In the genomic region with DNA sequence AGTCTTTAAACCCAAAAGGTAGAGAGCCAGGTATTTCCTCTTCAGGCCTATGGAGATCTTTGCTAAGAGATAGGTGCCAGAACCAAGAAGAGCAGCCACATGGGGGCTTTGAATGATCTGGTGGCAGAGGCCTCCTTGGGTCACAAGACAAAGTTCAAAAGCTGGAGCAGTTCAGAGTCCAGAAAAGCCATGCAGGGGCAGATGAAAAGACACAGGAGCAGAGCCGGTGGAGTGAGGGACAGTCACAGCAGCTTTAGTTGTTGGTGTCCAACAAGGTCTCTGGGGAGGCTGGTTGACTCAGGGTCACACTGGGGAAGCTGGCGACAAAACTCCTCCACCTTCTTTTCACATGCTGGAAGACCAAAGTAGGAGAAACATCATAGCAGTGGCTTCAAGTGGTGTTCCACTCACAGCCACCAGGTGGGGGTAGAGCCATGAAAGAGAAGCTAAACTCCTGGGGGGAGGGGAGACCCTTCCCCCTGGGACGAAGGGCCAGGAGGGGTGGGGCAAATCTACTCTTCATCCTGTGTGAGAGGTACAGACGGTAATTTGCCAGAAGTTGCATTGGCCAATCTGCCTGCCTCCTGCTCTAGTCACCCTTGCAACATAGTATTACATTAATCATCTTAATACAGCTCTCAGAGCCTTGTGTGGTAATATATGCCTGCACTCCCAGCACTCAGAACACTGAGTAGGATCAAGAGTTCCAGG, we compare ENCODE assay signal across 8 mouse cellular contexts. TPM values are rescaled to one million over a fixed set of nuclear protein-coding genes. Genes with fewer than 3 reads are reported as not detected.
DNase-seq lines count a peak whose midpoint lies in the region; ATAC-seq and TF ChIP-seq lines count a peak whose summit lies in the region.

No protein-coding gene starts in this region.

- no peaks in the 10 kb centered on the region for H3K27me3 ChIP-seq in hindbrain, embryonic 15.5 days

- ATAC-seq in frontal cortex, adult (ENCODE audit: low TSS enrichment), result 0 out of 2 replicates have a peak, but pooled peaks have one; percentile 57
- peak; percentile 67 for ATAC-seq in hindbrain, embryonic 15.5 days (ENCODE audit: low FRiP score, low read depth)
- ATAC-seq in megakaryocyte progenitor cell, adult 5-6 weeks (replicated peaks; ENCODE audit: poor library complexity), result peak; percentile 94
- no peak for ATAC-seq in inflammation-experienced regulatory T-cells, adult 6 months

- 0 out of 2 replicates have a peak overlapping the region, but pooled peaks have one; percentile 26 for H3K4me2 ChIP-seq in hindbrain, embryonic 15.5 days

- no peaks in the 10 kb centered on the region for H3K9me3 ChIP-seq in hindbrain, embryonic 15.5 days

- intact Hi-C loops in left cerebral cortex, adult 2 months (cut with DNase I), result loop anchor here (2.0 kb wide), 3 partner anchors 113 to 247 kb away; a partner anchor contains a TSS

- H3K36me3 ChIP-seq in hindbrain, embryonic 15.5 days, result no peaks in the 10 kb centered on the region

- H3K4me1 ChIP-seq in hindbrain, embryonic 15.5 days (replicated peaks), result peaks cover 15% of the 10 kb centered on the region

- H3K9ac ChIP-seq in hindbrain, embryonic 15.5 days, result no peak overlapping the region

- WGBS in hindbrain, embryonic 15.5 days, result 8% methylated on average over 4 of the region's 4 CpGs

- no peak overlapping the region for H3K4me3 ChIP-seq in hindbrain, embryonic 15.5 days
- no peak overlapping the region for H3K4me3 ChIP-seq in left cerebral cortex, adult 2 months

- TF ChIP-seq CTCF in left cerebral cortex, adult 2 months (IDR thresholded peaks at IDR 0.05), result peak; percentile 96

- peak; percentile 91 for DNase-seq in ZHBTc4 (ENCODE audit: low read depth, low spot score)
- DNase-seq in cerebellum, postnatal 10 days, result peak; percentile 93 to 97
- DNase-seq in left cerebral cortex, adult 2 months (ENCODE audit: extremely low spot score in 1 of 2, low spot score in 2 of 2), result peak; percentile 67 to 76
- DNase-seq in right cerebral cortex, postnatal 25 days, result peak; percentile 52

- H3K27ac ChIP-seq in hindbrain, embryonic 15.5 days (replicated peaks), result no peak overlapping the region
- no peak overlapping the region for H3K27ac ChIP-seq in left cerebral cortex, adult 2 months

RNA-seq across cellular contexts. Expression of a gene that starts 1.0 kb away (rescaled TPM):
- polyA plus RNA-seq in hindbrain, embryonic 15.5 days (2015; fragmentation: Nextera tagmentation; extraction: Ambion mirVana), result not detected in 2 replicates
- not detected for total RNA-seq in left cerebral cortex, adult 2 months (2021)
- not detected in 2 replicates for total RNA-seq in megakaryocyte progenitor cell, adult 5-6 weeks (2015)
- not detected in 2 replicates for total RNA-seq in megakaryocyte progenitor cell, adult 5-6 weeks (2017)
- not detected for polyA plus RNA-seq in inflammation-experienced regulatory T-cells, adult 6 months (2017; shearing (Covaris generic))

RNA-seq across cellular contexts. Expression of a gene that starts 12.9 kb away (rescaled TPM):
- polyA plus RNA-seq in hindbrain, embryonic 15.5 days (2015; fragmentation: Nextera tagmentation; extraction: Ambion mirVana), result 38.9 and 43.8 TPM in 2 replicates
- total RNA-seq in left cerebral cortex, adult 2 months (2021), result 10 to 100 TPM; 63.2 to 72.1 TPM
- total RNA-seq in megakaryocyte progenitor cell, adult 5-6 weeks (2015), result 0.56 and 2.3 TPM in 2 replicates
- 0.98 and 2.1 TPM in 2 replicates for total RNA-seq in megakaryocyte progenitor cell, adult 5-6 weeks (2017)
- polyA plus RNA-seq in inflammation-experienced regulatory T-cells, adult 6 months (2017; shearing (Covaris generic)), result 1 to 10 TPM in 1 of 3 experiments, under 1 TPM in 2; 0.67 to 1.3 (median 0.69) TPM

RNA-seq across cellular contexts. Expression of a gene that starts 20.2 kb away (rescaled TPM):
- 5.3 and 5.6 TPM in 2 replicates for polyA plus RNA-seq in hindbrain, embryonic 15.5 days (2015; fragmentation: Nextera tagmentation; extraction: Ambion mirVana)
- total RNA-seq in left cerebral cortex, adult 2 months (2021), result 10 to 100 TPM; 36.8 to 39.8 TPM
- not detected in 2 replicates for total RNA-seq in megakaryocyte progenitor cell, adult 5-6 weeks (2015)
- not detected in 2 replicates for total RNA-seq in megakaryocyte progenitor cell, adult 5-6 weeks (2017)
- under 1 TPM in 1 of 3 experiments, not detected in 2; 0.20 TPM for polyA plus RNA-seq in inflammation-experienced regulatory T-cells, adult 6 months (2017; shearing (Covaris generic))

RNA-seq across cellular contexts. Expression of a gene that starts 58.2 kb away (rescaled TPM):
- 5.7 and 6.7 TPM in 2 replicates for polyA plus RNA-seq in hindbrain, embryonic 15.5 days (2015; fragmentation: Nextera tagmentation; extraction: Ambion mirVana)
- 1 to 10 TPM in 1 of 2 experiments, under 1 TPM in 1; 0.75 to 1.2 TPM for total RNA-seq in left cerebral cortex, adult 2 months (2021)
- not detected in 2 replicates for total RNA-seq in megakaryocyte progenitor cell, adult 5-6 weeks (2015)
- not detected in 2 replicates for total RNA-seq in megakaryocyte progenitor cell, adult 5-6 weeks (2017)
- 1 to 10 TPM in 2 of 3 experiments, under 1 TPM in 1; 0.75 to 2.5 (median 2.4) TPM for polyA plus RNA-seq in inflammation-experienced regulatory T-cells, adult 6 months (2017; shearing (Covaris generic))

Comparison
In these comparisons a context has a peak if more than half of its experiments do, and no peak if none do; other contexts are left out.
1. RNA of a gene that starts 12.9 kb away (total RNA-seq): 63.2 to 72.1 TPM in left cerebral cortex, adult 2 months; 0.56 to 2.3 TPM in megakaryocyte progenitor cell, adult 5-6 weeks; every median in the first group is over 10 times any median in the second.
2. RNA of a gene that starts 20.2 kb away (total RNA-seq): 36.8 to 39.8 TPM in left cerebral cortex, adult 2 months; not detected in megakaryocyte progenitor cell, adult 5-6 weeks; every median in the first group is over 10 times any median in the second.
3. Peak in every context shown above with its lines, with median percentiles within 50 percentile points of each other: DNase-seq.